Mouse (Mus musculus) intestine, embryonic 14.5 days (tissue): Measurements from ENCODE around the gene Cox6a2. TPM values are rescaled to one million over a fixed set of nuclear protein-coding genes. Genes with fewer than 3 reads are reported as not detected.

ENCODE experiments used
- ATAC-seq: fragments of 200-750 bp; cut with Nextera tagmentation; replicated peaks from 2 replicates; pipeline ENCODE4 v1.8.0; 2017; ENCODE audit warnings: low read depth, moderate number of reproducible peaks, moderate TSS enrichment, moderate library complexity; ENCODE audit not compliant: low FRiP score, low TSS enrichment
- DNase-seq: peaks from one replicate; pipeline ENCODE4 v3.0.0-alpha.2; 2018; ENCODE audit warnings: low spot score
- H3K27ac ChIP-seq: fragments of 300-500 bp; sonication (generic); 2 replicates; pipeline ENCODE4 v1.5.1; 2014; ENCODE audit warnings: low read depth, mild to moderate bottlenecking, control low read depth
- H3K27me3 ChIP-seq: fragments of 300-500 bp; sonication (generic); replicated peaks from 2 replicates; pipeline ENCODE4 v1.6.1; 2014; ENCODE audit warnings: low read length, control low read depth; ENCODE audit not compliant: control insufficient read depth, insufficient read depth
- H3K36me3 ChIP-seq: fragments of 300-500 bp; sonication (generic); 2 replicates; pipeline ENCODE4 v1.6.1; 2014; ENCODE audit warnings: low read length, control low read depth; ENCODE audit not compliant: control insufficient read depth, insufficient read depth
- H3K4me1 ChIP-seq: fragments of 300-500 bp; sonication (generic); replicated peaks from 2 replicates; pipeline ENCODE4 v1.6.1; 2014; ENCODE audit warnings: low read length, control low read depth, mixed read lengths; ENCODE audit not compliant: control insufficient read depth, insufficient read depth
- H3K4me2 ChIP-seq: fragments of 300-500 bp; sonication (generic); 2 replicates; pipeline ENCODE4 v1.6.1; 2014; ENCODE audit warnings: low read length
- H3K4me3 ChIP-seq: fragments of 300-500 bp; sonication (generic); 2 replicates; pipeline ENCODE4 v1.5.1; 2014; ENCODE audit warnings: low read depth, low read length, control low read depth, mixed read lengths
- H3K9ac ChIP-seq: fragments of 300-500 bp; sonication (generic); 2 replicates; pipeline ENCODE4 v1.6.1; 2014; ENCODE audit warnings: mild to moderate bottlenecking, low read length
- H3K9me3 ChIP-seq: fragments of 300-500 bp; sonication (generic); 2 replicates; pipeline ENCODE4 v1.6.1; 2016; ENCODE audit warnings: low read length, control low read depth; ENCODE audit not compliant: control insufficient read depth
- WGBS: fragments of 180-500 bp; shearing (Covaris S2); extraction: QIAGEN DNeasy Blood & Tissue Kit; methylation state at CpG from one replicate; pipeline ENCODE4 v1.1.7; 2014; 5-methylcytosine and 5-hydroxymethylcytosine counted together
- polyA plus RNA-seq: library from polyadenylated mRNA; unstranded; fragments of >200 nt; fragmentation: Nextera tagmentation; extraction: Ambion mirVana; gene quantifications from 2 replicates; pipeline ENCODE4 v1.2.1, GENCODE M21; 2014

The Cox6a2 gene
- not detected in 2 replicates for polyA plus RNA-seq

- 71% methylated on average over 6 of the region's 6 CpGs for WGBS
- Histone ChIP-seq H3K27ac (no peak within 1 kb of the TSS), H3K27me3 (no peaks in the 10 kb centered on the region), H3K4me2 (no peak within 1 kb of the TSS), H3K4me3 (no peak within 1 kb of the TSS), H3K9me3 (no peaks in the 10 kb centered on the region), H3K4me1 (no peaks in the 10 kb centered on the region), H3K36me3 (no peaks in the 10 kb centered on the region), H3K9ac (no peak within 1 kb of the TSS)
- DNase-seq (no peak), ATAC-seq (no peak)
These were observed at the start of gene Cox6a2 for GRCm38 (mm10) chr7:128206152-128206551. Gene Cox6a2, minus strand, starts transcription at chr7:128206387.

- H3K27me3 ChIP-seq: no peaks in the 10 kb centered on the region
- H3K9ac ChIP-seq: no peak overlapping the region
- WGBS: 88% methylated on average over 5 of the region's 5 CpGs
- no peaks in the 10 kb centered on the region for H3K9me3 ChIP-seq
- no peak overlapping the region for H3K27ac ChIP-seq
- no peak overlapping the region for H3K4me2 ChIP-seq
- ATAC-seq (no peak), DNase-seq (no peak)
- peaks cover 32% of the 10 kb centered on the region for H3K36me3 ChIP-seq
- no peak overlapping the region for H3K4me3 ChIP-seq
- H3K4me1 ChIP-seq: peaks cover 16% of the 10 kb centered on the region
These were observed 49.6 kb upstream of the Cox6a2 start for GRCm38 (mm10) chr7:128255757-128256156.

GRCm38 (mm10) chr7:128254978-128255377 lies 48.8 kb upstream of the Cox6a2 start:
- no peaks in the 10 kb centered on the region for H3K27me3 ChIP-seq
- H3K9me3 ChIP-seq: no peaks in the 10 kb centered on the region
- H3K36me3 ChIP-seq: peaks cover 39% of the 10 kb centered on the region
- WGBS: 51% methylated on average over 2 of the region's 2 CpGs
- ATAC-seq (no peak), DNase-seq (no peak)
- H3K27ac ChIP-seq: no peak overlapping the region
- H3K9ac ChIP-seq: no peak overlapping the region
- H3K4me2 ChIP-seq: no peak overlapping the region
- H3K4me1 ChIP-seq: peaks cover 18% of the 10 kb centered on the region
- no peak overlapping the region for H3K4me3 ChIP-seq

GRCm38 (mm10) chr7:128252609-128253008 lies 46.4 kb upstream of the Cox6a2 start:
- 16% methylated on average over 24 of the region's 24 CpGs for WGBS
- DNase-seq: no peak
- H3K9me3 ChIP-seq: no peaks in the 10 kb centered on the region
- peaks cover 28% of the 10 kb centered on the region for H3K4me1 ChIP-seq
- H3K4me2 ChIP-seq: peak overlapping the region; percentile 35
- no peaks in the 10 kb centered on the region for H3K27me3 ChIP-seq
- no peak overlapping the region for H3K4me3 ChIP-seq
- H3K27ac ChIP-seq: no peak overlapping the region
- peaks cover 51% of the 10 kb centered on the region for H3K36me3 ChIP-seq
- H3K9ac ChIP-seq: no peak overlapping the region
- no peak for ATAC-seq

- no peak for ATAC-seq
- Histone ChIP-seq H3K4me1 (peaks cover 23% of the 10 kb centered on the region; the same call in 1 of the 2 replicates), H3K4me3 (no peak overlapping the region), H3K27me3 (no peaks in the 10 kb centered on the region), H3K9me3 (no peaks in the 10 kb centered on the region), H3K9ac (no peak overlapping the region), H3K36me3 (peaks cover 51% of the 10 kb centered on the region), H3K27ac (no peak overlapping the region), H3K4me2 (peak overlapping the region; percentile 35)
- WGBS: 49% methylated on average over 12 of the region's 12 CpGs
- DNase-seq: no peak
These were observed 45.8 kb upstream of the Cox6a2 start for GRCm38 (mm10) chr7:128251946-128252345.

GRCm38 (mm10) chr7:128249998-128250397 lies 43.8 kb upstream of the Cox6a2 start:
- H3K4me1 ChIP-seq: peaks cover 28% of the 10 kb centered on the region; the same call in 1 of the 2 replicates
- H3K27me3 ChIP-seq: no peaks in the 10 kb centered on the region
- H3K9ac ChIP-seq: no peak overlapping the region
- 86% methylated on average over 5 of the region's 5 CpGs for WGBS
- DNase-seq (no peak), ATAC-seq (no peak)
- no peak overlapping the region for H3K27ac ChIP-seq
- H3K36me3 ChIP-seq: peaks cover 54% of the 10 kb centered on the region
- H3K4me3 ChIP-seq: no peak overlapping the region
- H3K4me2 ChIP-seq: peak overlapping the region; percentile 13; the same call in 1 of the 2 replicates
- no peaks in the 10 kb centered on the region for H3K9me3 ChIP-seq

GRCm38 (mm10) chr7:128248081-128249042 lies 42.2 kb upstream of the Cox6a2 start:
- 81% methylated on average over 10 of the region's 10 CpGs for WGBS
- peak overlapping the region; percentile 67 for H3K4me2 ChIP-seq

GRCm38 (mm10) chr7:128247443-128247842 lies 41.3 kb upstream of the Cox6a2 start:
- peaks cover 28% of the 10 kb centered on the region; the same call in 1 of the 2 replicates for H3K4me1 ChIP-seq
- no peaks in the 10 kb centered on the region for H3K27me3 ChIP-seq
- ATAC-seq (peak; percentile 65), DNase-seq (peak; percentile 93)
- H3K9me3 ChIP-seq: no peaks in the 10 kb centered on the region
- peaks cover 58% of the 10 kb centered on the region for H3K36me3 ChIP-seq
- peak overlapping the region; percentile 54 for H3K4me3 ChIP-seq
- H3K4me2 ChIP-seq: peak overlapping the region; percentile 67
- peak overlapping the region; percentile 78 for H3K9ac ChIP-seq
- WGBS: 2% methylated on average over 13 of the region's 13 CpGs
- H3K27ac ChIP-seq: peak overlapping the region; percentile 89

More at GRCm38 (mm10) chr7:128248081-128249042, 42.2 kb upstream of the Cox6a2 start:
- H3K27ac ChIP-seq: no peak overlapping the region; the same call in 1 of the 2 replicates
- DNase-seq: no peak
- ATAC-seq: no peak
- H3K9me3 ChIP-seq: no peaks in the 10 kb centered on the region
- peak overlapping the region; percentile 54 for H3K4me3 ChIP-seq
- peaks cover 28% of the 10 kb centered on the region; the same call in 1 of the 2 replicates for H3K4me1 ChIP-seq
- peaks cover 56% of the 10 kb centered on the region for H3K36me3 ChIP-seq
- no peaks in the 10 kb centered on the region for H3K27me3 ChIP-seq
- peak overlapping the region; percentile 78 for H3K9ac ChIP-seq
